Mouse (Mus musculus): ENCODE measurements around the gene A930009A15Rik.
A peak's percentile ranks its signal among the peaks of the same experiment; 100 is the strongest.

Gene A930009A15Rik

DNA sequence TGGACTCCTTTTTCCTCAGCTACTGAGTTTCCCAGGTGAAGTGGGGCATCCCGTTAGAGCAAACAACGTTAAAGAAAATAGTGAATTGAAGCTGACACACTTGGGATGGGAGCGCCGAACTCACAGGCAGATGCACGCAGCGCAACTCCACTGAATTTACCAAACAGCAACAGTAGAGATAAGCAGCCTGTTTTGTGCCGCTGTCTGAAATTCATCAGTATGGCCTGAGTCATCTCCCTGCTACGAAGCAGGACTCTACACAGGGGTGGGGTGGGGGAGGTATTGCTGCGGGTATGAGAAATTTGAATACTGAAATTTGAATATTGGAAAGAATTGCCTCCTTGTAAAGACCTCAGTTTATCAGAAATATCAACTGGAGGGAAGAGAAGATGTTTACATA, 12.2 kb downstream of the A930009A15Rik start:
- DNase-seq (ENCODE audit: low spot score in 2 of 2) = no peak

DNA sequence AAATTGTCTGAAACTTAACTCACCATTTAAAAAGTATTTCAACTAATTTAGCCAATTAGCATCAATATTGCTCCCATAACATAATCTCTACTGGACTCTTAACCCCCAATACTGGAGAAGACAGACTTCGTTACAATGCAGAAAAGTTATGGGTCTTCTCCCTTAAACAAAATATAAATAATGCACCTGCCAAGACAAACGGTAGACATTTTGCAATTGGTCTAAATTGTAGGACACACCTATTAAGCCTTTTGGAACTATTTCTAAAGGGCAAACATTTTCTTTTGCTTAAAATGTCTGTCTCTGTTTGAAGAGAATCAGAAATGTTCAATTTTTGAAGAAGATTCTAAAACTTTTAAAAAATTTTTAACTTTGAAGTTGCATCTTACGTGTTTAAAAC, 13.3 kb downstream of the A930009A15Rik start:
- DNase-seq (ENCODE audit: low spot score in 2 of 2) = no peak

DNA sequence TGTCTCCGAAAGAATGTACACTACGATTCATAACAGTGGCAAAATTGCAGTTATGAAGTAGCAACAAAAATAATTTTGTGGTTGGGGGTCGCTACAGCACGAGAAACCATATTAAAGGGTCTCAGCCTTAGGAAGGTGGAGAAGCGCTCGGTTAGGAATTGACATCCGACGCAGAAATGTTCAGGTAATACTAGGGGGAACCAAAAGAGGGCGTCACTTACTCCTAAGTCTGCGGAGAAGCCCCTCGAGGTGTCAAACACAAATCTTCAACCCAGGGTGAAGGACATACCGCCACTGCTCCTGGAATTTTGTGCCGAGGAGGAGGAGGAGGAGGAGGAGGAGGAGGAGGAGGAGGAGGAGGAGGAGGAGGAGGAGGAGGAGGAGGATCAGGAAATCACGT, 14.9 kb downstream of the A930009A15Rik start:
- no peak for DNase-seq (ENCODE audit: low spot score in 2 of 2)

DNA sequence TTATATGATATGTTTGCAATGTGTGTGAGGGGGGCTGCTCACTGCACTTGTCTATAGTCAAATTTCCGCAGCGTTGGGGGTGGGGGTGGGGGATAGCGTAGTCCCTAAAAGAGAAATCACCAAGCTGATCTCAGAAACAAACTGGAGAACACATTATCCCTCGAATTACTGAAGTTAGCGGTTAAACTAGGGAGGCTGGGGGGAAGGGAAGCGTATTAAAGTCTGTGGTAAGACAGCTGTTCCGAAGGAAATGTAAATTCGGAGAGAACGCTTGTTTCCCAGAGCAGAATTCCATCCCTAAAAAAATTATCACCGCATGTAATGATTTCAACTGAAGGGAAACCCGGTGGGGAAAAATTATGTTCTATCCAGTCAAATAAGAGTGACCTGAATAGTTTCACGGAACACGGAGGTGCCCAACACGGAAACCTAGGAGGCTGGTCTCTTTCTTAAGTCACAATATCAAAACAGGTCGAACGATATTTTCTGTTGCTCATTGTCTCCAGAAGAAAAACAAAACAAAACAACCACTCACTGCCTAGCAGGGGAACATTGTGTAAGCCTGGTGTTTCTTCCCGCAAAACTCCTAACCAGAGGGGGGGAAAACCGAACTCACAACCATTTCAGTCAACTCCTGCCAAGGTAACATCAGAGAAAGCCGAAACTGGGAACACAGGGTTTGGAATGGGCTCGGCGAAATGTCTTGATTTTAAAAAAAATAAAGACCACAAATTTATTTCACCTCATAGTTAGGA, 15.9 kb downstream of the A930009A15Rik start:
- no peak for DNase-seq (ENCODE audit: low spot score in 2 of 2)

DNA sequence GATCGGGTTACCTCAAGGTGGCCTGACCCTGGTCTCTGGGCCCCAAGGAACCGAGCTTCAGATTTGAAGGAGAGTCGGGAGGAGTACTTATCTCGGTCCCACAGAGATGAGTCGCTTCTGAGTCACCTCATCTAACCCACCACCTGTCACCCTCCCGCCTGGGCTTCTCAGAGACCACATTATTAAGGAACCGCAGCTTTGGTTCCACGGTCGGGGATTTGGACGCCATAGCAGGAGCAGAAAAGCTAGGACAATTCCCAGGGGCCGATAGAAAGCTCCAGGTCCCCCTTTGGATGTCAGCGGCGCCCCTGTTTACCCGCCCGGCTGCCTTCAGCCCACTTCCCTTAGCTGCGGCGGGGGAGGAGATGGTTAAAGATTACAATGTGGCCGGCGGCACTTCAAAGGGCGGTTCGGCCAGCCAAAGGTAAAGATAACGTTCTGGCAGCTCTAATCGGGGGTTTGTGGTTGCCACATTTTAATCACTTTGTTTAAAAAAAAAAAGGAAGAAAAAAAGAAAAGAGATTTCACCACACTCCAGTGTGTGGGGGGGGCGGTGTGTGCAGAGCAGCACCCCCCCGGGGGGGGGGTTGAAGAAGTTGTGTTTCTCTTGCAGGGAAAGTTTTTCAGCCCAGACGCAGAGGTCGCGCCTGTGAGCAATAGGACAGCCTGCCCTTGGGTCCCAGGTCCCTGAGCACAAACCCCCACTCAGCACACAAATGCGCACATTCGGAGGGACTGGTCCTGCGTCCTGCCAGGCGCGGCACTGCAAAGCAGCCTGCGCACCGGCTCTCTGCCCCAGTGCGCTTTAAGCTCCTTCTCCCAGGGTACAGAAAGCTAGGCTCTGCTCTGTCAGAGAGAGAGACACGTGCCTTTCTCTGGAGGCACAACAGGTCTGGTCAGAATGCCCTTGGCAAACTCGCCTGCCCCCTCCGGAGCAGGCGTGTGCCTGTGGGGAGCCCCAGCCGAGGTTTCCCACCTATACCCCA, 16.8 kb downstream of the A930009A15Rik start:
- no peak for DNase-seq (ENCODE audit: low spot score in 2 of 2)

DNA sequence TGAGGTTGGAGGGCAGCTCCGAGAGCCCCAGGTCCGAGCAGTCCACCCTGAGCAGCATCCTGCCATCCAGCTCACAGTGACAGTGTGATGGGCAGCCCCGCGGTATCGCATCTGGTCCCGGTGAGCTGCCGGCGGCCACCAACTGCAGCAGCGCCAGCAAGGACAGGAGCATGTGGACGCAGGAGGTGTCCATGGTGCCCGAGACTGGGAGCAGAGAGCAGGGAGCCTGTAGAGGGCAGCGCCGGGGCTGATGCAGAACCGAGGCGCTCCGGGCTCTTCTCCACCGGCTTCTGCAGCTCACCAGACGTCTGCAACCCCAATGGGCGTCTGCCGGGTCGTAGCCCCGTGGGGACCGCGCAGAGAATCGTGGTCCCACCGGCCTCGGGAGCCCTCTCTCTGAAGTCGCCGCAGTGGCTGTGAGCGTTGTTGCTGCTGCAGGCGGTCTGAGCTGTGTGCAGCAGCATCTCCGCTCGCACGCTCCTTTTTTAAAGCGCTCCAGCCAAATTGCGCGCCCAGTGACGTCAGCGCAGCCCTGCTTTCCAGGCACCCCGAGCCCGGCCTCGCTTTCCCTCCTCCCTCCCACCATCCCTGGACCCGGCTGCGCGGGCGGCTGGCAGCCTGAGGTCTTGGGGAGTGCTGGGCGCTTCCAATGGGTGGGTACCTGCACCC, 17.6 kb downstream of the A930009A15Rik start, which contains the start of gene Lgr5:
Lgr5 (minus strand) TSS at position 480 of the 669 bp plus-strand sequence.
- no peak for DNase-seq (ENCODE audit: low spot score in 2 of 2)

DNA sequence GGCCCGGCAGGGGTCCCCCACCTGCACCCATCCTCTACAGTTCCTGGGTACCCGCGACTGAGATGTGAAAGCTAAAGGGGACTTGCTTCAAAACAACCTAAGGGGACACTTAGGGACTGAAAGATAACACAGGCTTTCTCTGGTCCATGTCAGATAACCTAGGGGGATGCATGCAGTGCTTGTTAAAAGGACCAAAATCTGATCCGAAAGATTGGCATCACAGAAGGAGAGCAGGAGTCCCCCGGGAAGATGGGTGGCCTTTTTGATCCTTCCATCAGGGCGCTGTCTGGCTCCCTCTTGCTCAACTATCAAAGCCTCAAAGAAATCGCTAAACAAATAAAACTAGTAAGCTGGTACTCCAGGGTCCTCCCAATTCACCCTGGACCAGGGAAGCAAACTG, 18.2 kb downstream of the A930009A15Rik start:
- no peak for DNase-seq (ENCODE audit: low spot score in 2 of 2)

DNA sequence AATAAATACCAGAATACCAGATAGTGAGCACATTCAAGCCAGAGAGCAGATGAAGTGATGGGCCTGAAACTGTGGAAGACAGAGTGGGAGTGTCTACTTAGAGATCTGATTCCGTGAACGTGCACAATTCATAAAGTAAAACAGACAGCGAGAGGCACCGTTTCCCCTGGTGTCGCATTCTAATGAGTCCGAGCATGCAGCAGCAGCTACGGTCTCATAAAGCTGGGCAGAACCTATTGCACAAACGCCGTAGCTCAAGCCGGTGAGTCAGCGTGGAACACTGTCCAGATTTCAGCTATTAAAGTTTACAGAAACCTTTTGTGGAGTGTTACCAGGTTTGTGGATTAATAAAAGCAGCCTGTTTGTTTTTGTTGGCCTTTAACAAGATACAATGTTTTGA, 23.4 kb downstream of the A930009A15Rik start:
- no peak for DNase-seq (ENCODE audit: low spot score in 2 of 2)

DNA sequence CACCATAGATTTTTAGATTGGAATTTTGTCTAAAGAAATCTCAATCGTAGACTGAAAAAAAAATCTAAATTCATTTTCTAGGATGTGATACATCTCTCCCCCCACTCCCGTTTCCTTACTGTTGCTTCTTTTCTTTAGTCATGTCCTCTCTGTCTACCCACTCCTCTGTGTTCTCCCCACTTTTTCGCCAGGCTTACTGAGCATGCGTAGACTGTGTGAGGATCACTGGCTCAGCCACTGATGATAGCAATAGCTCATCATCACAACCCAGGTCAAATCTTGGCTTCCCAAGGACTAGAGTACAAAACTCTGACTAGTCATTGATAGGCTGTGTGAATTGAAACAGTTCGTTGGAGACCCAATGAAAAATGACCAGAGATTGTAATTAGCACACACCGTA, 23.9 kb downstream of the A930009A15Rik start:
- no peak for DNase-seq (ENCODE audit: low spot score in 2 of 2)

DNA sequence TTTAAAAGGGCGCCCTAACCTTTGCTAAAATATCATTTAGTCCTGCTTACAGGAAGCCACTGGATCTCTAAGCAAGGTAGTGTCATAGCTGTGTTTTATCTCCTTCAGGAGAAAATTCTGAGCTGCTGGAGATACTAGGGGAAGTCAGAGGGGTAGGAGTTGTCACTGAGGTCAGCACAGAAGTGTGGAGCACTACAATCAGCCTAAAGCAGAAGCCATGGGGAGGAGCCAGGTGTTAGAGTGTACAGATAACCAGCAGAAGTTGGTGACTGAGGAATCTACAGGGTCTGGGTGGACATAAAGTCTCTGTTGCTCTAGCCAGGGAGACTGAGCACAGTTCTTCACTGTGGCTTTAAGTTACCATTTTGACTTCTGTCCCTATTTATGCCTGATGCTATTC, 26.0 kb downstream of the A930009A15Rik start:
- DNase-seq (ENCODE audit: low spot score in 2 of 2) = no peak

DNA sequence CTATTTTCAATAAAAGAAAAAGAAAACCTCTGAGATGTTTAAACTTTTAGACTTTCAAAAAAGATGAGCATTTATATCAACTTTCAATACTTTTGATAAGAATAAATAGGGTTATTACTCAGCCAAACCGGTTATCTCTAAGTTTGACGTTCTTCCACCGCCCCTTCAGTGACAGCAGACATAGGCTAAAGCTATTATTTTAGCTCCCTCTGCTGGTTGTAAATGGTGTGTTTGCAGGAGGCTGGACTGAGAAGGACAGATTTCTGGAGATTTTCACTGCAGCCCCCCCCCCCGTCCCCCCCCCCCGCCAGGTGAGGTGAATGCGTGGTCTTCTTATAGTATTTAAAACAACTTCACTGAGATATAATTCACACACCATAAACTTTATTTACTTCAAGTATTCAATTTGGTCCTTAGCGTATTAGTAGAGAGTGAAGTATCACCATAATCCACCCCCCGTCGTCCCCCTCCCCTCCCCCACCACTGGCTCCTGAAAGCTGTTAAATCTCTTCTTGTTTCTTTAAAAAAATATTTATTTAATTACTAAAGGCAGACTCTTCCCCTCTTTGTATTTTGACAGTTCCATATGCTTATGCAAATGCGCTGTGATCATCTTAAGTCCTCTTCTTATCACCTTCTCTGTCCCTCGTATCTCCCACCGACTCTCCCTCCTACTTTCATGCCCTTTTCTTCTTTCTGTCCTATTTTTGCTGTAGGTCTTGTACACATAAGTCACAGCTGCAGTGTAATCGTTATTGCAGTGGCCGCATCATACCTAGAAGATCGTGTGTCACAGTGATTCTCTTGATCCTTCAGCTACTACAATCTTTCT, 47.9 kb downstream of the A930009A15Rik start:
- peak; percentile 11 to 14 for DNase-seq (ENCODE audit: low spot score in 2 of 2)

DNA sequence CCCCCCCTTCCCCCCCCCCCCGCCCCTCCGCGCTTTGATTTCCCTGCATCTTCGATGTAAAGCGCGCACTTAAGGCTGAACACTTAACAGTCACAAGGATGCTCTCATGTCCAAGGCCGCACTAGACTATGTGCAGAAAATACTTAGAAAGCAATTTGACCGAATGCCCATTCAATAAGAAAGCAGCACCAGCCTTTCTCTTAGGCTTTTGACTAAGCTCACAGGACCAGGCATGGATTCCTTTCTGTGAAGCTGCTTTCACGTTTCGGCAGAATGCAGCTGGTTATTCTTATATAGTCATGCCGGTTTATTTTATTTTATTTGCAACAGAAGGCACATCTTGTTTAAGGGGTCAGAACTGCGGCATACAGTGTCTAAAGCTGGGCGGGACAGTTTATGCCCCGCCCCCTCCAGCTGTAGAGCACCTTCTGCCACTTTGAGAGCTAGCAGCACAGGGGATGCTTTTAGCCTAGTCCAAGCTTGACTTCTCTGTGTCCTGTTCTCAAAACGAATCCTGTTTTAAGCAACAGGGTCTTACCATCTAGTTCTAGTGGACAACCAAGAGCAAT, 48.6 kb downstream of the A930009A15Rik start:
- DNase-seq (ENCODE audit: low spot score in 2 of 2) = no peak

DNA sequence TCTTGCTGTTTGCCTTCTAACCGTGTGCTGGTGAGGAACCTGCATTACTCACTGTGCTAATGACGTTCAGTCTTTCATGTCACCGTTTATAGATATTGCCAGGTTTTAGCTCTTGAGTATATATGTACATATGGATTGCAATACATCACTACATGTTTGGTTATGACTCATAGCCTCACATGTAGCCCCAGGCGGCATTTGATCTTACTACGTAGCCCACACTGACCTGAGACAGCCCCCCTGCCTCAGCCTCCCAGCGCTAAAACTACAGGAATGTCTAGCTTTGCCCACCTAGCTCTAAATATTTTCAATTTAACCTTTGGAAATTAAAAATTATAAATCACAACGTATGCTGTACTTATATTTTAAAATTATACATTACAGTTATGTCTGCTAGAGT, 53.7 kb downstream of the A930009A15Rik start:
- no peak for DNase-seq (ENCODE audit: low spot score in 2 of 2)

DNA sequence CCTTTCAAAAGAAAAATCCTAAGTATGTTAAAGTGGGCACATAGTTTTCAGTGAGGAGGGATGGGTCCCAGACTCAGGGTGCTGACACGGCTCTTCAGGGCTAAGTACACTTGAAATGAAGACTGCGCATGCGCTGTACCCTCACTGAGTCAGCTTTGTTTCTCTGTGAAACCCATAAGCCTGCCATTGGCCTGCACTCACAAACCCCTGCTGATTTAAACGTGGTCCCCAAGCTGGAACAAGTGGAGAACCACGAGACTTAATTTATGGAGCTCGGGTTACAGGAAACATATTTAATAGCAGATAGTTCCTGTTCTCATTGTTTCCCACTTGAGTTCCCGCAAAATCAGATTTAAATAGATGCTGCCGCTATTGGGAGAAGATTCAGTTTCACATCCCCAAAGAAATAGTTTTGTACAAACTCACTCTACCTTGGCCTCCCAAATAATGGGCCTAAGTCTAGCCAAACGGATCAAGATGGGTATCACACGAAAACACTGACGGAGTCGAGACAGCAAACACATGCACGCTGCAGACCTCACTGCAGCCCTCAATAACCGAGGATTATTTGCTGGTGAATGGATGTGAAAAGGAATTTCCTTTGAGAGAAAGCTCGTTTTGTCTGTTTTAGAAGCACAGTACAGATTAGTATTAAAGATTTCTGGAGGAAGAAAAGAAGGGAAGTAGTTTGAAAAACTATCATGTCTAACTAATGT, 54.3 kb downstream of the A930009A15Rik start:
- peak in 1 of 2 experiments; percentile 8 for DNase-seq (ENCODE audit: low spot score in 2 of 2)

DNA sequence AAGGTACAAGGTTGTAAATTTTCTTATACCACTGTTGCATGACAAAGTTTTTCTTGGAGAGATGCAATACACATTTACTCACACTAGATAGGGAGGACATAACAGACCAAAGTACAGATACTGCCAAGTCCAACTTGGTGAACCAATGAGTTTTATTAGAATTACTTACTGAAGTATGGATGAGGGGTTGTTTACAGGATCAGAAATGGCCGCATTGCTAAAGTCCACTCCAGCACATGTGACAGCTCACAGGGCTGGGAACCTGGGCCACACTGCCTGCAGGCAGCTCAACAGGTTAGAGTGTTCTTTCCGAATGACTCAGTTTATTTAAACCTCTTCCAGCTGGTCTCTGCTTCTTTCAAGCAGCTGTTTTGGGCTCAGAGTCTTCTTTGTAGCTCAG, 55.2 kb downstream of the A930009A15Rik start:
- DNase-seq (ENCODE audit: low spot score in 2 of 2) = no peak

DNA sequence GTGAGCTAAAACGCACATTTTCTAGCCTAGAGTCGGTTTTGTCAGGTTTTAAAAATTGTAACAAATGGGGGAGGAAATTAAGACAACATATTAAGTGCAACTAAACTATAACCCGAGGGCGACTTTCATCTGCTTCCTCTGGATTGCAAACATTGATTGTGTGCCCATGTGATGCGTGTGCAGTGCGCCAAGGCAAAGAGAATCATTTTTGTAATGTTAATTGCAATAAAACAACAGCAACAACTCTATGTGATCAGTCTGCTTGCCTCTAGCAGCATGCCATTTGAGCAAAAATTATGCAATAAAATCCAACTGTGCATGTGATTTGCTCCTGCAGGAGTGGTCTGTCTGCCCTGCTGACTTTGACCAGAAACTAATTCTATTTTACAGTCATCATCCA, 56.9 kb downstream of the A930009A15Rik start:
- no peak for DNase-seq (ENCODE audit: low spot score in 2 of 2)
